Mouse (Mus musculus) thymus, postnatal 10 days (tissue): ENCODE results near the gene Olfr822.
"Not testable (repeated sequence)": the region's sequence is repeated elsewhere in the genome, so short reads cannot be mapped to it uniquely, and the experiment has no call there.

Experiments used
- DNase-seq, 2 experiments: peaks; one replicate each; pipeline ENCODE4 v3.0.0; 2021; ENCODE audit warnings: low spot score in 2 of 2

Gene Olfr822

DNA sequence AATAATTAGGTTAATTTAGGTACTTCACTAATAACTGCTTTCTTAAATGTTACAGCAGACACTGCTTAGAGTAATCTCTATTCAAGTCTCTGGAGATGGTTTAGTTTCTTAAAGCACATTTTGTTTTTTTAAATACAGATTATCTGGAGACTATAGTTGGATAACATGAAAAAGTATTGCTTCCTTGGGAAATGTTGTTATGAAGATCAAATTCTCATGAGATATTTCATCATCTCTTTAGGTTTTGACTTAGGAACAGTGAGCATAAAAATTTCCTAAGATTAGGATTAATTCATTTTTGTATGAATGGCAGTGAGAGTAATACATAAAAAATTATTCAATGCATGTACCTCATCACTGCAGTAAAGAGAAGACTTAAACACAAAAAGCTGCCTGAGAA is at the start of gene Olfr822:
Olfr822 (plus strand) TSS at position 301 of the 400 bp plus-strand sequence.
- DNase-seq, result no peak

DNA sequence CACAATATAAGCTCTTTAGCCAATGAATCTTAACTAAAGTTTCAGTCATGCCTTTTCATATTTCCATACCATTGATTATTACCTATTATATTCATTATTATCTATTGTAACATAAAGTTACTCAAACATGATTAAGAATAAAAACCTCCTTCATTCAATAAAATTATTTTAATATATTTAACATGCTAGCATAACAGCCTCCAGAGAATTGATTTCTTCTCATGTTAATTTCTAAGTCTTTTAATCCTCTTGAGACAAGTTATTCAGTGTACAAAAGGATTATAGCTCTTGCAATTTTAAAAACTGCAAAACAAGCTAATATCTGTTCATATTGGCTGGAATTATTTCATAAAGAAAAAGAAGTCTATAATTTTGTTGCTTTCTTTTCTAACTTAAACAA is 41.0 kb upstream of the Olfr822 start, which contains the start of gene Olfr821:
Olfr821 (plus strand) TSS at position 301 of the 400 bp plus-strand sequence.
- no peak for DNase-seq

DNA sequence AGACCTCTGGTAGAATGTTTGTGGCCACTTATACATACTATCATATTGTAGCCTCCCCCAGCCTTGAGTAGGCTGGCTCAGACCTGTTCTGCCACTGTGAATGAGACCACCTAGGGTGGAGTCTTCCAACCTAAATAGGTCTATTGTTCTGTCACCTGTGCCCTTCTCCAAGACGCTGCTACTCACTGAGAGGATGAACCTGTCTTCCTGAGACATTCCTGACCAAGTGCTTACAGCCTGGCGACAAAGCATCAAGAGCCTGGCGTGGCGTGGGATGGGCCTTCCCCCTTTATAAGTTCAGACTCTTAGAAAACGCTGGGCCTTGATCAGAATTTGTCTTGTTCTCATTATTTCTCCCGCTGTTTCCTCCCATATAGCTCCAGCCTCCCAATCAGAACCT is 33.9 kb upstream of the Olfr822 start:
- no peak for DNase-seq

DNA sequence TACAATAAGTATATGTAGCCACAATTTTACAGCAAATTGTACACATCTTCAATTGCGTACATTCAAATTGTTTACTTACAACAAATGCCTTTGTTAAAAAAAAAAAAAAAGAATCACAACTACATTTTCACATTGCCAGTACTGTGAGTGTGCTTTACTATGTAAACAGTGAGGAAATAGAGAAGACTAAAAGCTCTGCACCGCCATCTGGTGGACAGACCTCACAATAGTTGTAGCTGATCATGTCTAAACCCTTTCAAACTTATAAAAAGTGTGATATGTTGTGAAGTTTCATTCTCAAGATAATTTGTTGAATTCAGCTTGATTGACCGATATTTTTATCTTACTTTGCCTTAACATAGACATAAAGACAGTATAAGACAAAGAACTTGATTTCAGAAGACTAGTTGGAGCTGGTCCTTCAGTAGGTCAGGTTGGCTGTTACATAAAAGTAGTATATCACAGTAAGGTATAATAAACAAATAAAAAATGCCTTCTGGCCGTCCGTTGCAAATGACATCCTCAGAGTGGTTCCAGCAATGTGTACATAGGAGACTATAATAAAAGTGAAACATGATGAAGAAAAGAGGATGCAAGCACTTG is 21.9 kb downstream of the Olfr822 start:
- DNase-seq, result peak in 1 of 2 experiments; percentile 13

DNA sequence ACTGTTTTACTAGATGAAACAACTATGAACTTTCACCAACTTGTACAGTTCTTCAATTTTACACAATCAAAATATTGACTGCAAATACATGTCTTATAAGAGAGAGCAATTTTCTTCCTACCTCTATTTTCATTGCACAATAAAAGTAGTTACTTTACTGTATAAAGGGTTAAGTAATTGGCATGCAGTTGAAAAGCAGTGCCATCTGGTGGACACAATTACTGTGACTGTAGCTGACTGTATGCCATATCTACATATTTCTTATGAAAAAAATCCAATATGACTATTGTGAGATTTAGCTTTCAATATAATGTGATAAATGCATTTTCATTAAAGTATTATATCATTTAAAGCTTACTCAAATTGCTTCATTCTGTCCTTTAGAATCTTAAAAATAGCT is 25.1 kb downstream of the Olfr822 start:
- no peak for DNase-seq

DNA sequence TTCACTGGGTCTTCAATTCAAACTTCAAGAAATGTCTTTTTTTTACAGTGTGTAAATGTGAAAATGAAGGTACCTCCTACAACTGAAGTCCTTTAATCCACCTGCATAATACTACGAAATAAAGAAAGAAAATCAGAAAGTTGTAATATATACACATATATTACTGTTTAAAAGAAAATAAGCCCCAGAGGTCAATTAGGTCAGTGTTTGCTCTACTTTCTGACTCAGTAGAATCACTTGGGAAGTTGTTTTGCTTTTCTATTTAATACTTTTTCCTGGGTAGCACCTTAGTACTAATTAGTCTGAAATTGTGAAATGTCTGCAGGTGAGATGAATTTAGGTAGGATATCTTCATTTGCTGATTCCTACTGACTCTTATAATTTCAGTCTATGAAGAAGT is 44.3 kb downstream of the Olfr822 start, which contains the start of gene Olfr823:
Olfr823 (minus strand) TSS at position 101 of the 400 bp plus-strand sequence.
- DNase-seq, result not testable (repeated sequence)

DNA sequence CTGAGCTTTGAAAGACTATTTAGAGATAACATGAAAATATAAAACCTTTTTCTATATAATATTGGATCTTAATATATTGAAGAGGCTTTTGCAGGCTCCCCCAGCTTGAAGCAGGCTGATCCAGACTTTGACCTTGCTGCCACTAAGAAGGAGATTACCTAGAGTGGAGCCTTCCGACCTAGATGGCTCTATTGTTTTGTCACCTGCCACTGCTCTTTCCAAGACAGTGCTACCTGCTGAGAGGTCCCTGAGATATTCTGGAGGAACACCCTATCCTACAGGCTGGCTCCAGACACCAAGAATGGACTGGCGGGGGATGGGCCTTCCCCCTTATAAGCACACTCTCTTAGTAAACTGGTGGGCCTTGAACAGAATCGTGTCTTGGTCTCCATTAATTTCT is 45.0 kb downstream of the Olfr822 start:
- DNase-seq, result not testable (repeated sequence)
